Mouse (Mus musculus) c-Kit-negative CD71-positive TER-119-positive erythroid progenitor cells, embryonic 14.5 days (primary cell): Measurements from ENCODE around the gene Sqstm1.

Experiments
- DNase-seq: peaks from one replicate; pipeline ENCODE4 v3.0.0-alpha.2; 2013; ENCODE audit warnings: low read depth, low spot score

Sqstm1 gene

GRCm38 (mm10) chr11:50230481-50231304 is 20.1 kb upstream of the Sqstm1 start:
- DNase-seq: no peak

GRCm38 (mm10) chr11:50229252-50229910 is 18.8 kb upstream of the Sqstm1 start:
- no peak for DNase-seq

GRCm38 (mm10) chr11:50228772-50229171 is 18.1 kb upstream of the Sqstm1 start:
- DNase-seq: no peak

GRCm38 (mm10) chr11:50227736-50228135 is 17.1 kb upstream of the Sqstm1 start:
- DNase-seq: no peak

GRCm38 (mm10) chr11:50227226-50227625 is 16.6 kb upstream of the Sqstm1 start:
- no peak for DNase-seq

GRCm38 (mm10) chr11:50226406-50226805 is 15.8 kb upstream of the Sqstm1 start:
- DNase-seq: no peak

GRCm38 (mm10) chr11:50225611-50226378 is 15.2 kb upstream of the Sqstm1 start:
- DNase-seq: no peak

- DNase-seq: peak; percentile 83
These were observed 14.3 kb upstream of the Sqstm1 start for GRCm38 (mm10) chr11:50224671-50225530.

GRCm38 (mm10) chr11:50223783-50224662 is 13.4 kb upstream of the Sqstm1 start:
- no peak for DNase-seq

- no peak for DNase-seq
These were observed 12.1 kb upstream of the Sqstm1 start for GRCm38 (mm10) chr11:50222559-50223276.

- no peak for DNase-seq
These were observed 9.2 kb upstream of the Sqstm1 start for GRCm38 (mm10) chr11:50219833-50220232.

GRCm38 (mm10) chr11:50217811-50218210 is 7.2 kb upstream of the Sqstm1 start:
- DNase-seq: no peak

- DNase-seq: no peak
These were observed 6.2 kb upstream of the Sqstm1 start for GRCm38 (mm10) chr11:50216724-50217366.

GRCm38 (mm10) chr11:50215633-50216032 is 5.0 kb upstream of the Sqstm1 start:
- DNase-seq: no peak

GRCm38 (mm10) chr11:50214631-50215030 is 4.0 kb upstream of the Sqstm1 start:
- DNase-seq: no peak

- no peak for DNase-seq
These were observed 2.5 kb upstream of the Sqstm1 start for GRCm38 (mm10) chr11:50212848-50213758.

- DNase-seq: no peak
These were observed 1.6 kb upstream of the Sqstm1 start for GRCm38 (mm10) chr11:50212060-50212739.
